Mouse (Mus musculus) liver, embryonic 13.5 days (tissue): ENCODE measurements around the gene Spint2. TPM values are rescaled to one million over a fixed set of nuclear protein-coding genes. Genes with fewer than 3 reads are reported as not detected.

ENCODE experiments used
- ATAC-seq: fragments of 200-750 bp; cut with Nextera tagmentation; 2 replicates; pipeline ENCODE4 v1.8.0; 2017; ENCODE audit warnings: low read depth, mild to moderate bottlenecking, moderate number of reproducible peaks, moderate library complexity
- DNase-seq: peaks from one replicate; pipeline ENCODE4 v3.0.0; 2022
- H3K27ac ChIP-seq: fragments of 300-500 bp; sonication (generic); 2 replicates; pipeline ENCODE4 v1.5.1; 2015; ENCODE audit warnings: moderate library complexity, mild to moderate bottlenecking, inconsistent platforms
- H3K27me3 ChIP-seq: fragments of 300-500 bp; sonication (generic); 2 replicates; pipeline ENCODE4 v1.6.1; 2015; ENCODE audit warnings: mild to moderate bottlenecking, inconsistent platforms
- H3K36me3 ChIP-seq: fragments of 300-500 bp; sonication (generic); 2 replicates; pipeline ENCODE4 v1.6.1; 2015; ENCODE audit warnings: mild to moderate bottlenecking, inconsistent platforms
- H3K4me1 ChIP-seq: fragments of 300-500 bp; sonication (generic); replicated peaks from 2 replicates; pipeline ENCODE4 v1.6.1; 2015; ENCODE audit warnings: inconsistent platforms
- H3K4me2 ChIP-seq: fragments of 300-500 bp; sonication (generic); 2 replicates; pipeline ENCODE4 v1.6.1; 2015; ENCODE audit warnings: inconsistent platforms, mild to moderate bottlenecking, moderate library complexity
- H3K4me3 ChIP-seq: fragments of 300-500 bp; sonication (generic); replicated peaks from 2 replicates; pipeline ENCODE4 v1.5.1; 2015; ENCODE audit warnings: mild to moderate bottlenecking, inconsistent platforms
- H3K9ac ChIP-seq: fragments of 300-500 bp; sonication (generic); 2 replicates; pipeline ENCODE4 v1.6.1; 2015; ENCODE audit warnings: mild to moderate bottlenecking, inconsistent platforms
- H3K9me3 ChIP-seq: fragments of 300-500 bp; sonication (generic); replicated peaks from 2 replicates; pipeline ENCODE4 v1.6.1; 2016; ENCODE audit warnings: inconsistent platforms
- WGBS: fragments of 180-500 bp; shearing (Covaris S2); methylation state at CpG from one replicate; pipeline ENCODE4 v1.1.7; 2015; ENCODE audit not compliant: insufficient replicate concordance; 5-methylcytosine and 5-hydroxymethylcytosine counted together
- polyA plus RNA-seq: library from polyadenylated mRNA; unstranded; fragments of >200 nt; fragmentation: Nextera tagmentation; extraction: Ambion mirVana; gene quantifications from 2 replicates; pipeline ENCODE4 v1.2.1, GENCODE M21; 2015

Gene Spint2
- polyA plus RNA-seq, 1 experiment from 2014 or later, result 24.9 TPM

GRCm38 (mm10) chr7:29271687-29272465, 9.8 kb downstream of the Spint2 start:
- DNase-seq (no peak), ATAC-seq (no peak)
- 64% methylated on average over 8 of the region's 8 CpGs for WGBS
- H3K4me2 ChIP-seq, result no peak overlapping the region
- no peaks in the 10 kb centered on the region for H3K9me3 ChIP-seq
- no peaks in the 10 kb centered on the region for H3K36me3 ChIP-seq
- no peak overlapping the region for H3K27ac ChIP-seq
- H3K4me3 ChIP-seq, result no peak overlapping the region
- H3K27me3 ChIP-seq, result no peaks in the 10 kb centered on the region
- no peak overlapping the region for H3K9ac ChIP-seq
- H3K4me1 ChIP-seq, result no peaks in the 10 kb centered on the region

GRCm38 (mm10) chr7:29270445-29270844, 11.3 kb downstream of the Spint2 start:
- Histone ChIP-seq H3K9me3 (no peaks in the 10 kb centered on the region), H3K36me3 (no peaks in the 10 kb centered on the region), H3K4me3 (no peak overlapping the region), H3K9ac (no peak overlapping the region), H3K27me3 (no peaks in the 10 kb centered on the region), H3K4me1 (no peaks in the 10 kb centered on the region), H3K4me2 (no peak overlapping the region), H3K27ac (no peak overlapping the region)
- whole genome bisulfite sequencing, result 66% methylated on average over 4 of the region's 4 CpGs
- ATAC-seq, result no peak
- DNase-seq, result no peak

GRCm38 (mm10) chr7:29266931-29267330, 14.8 kb downstream of the Spint2 start:
- H3K4me2 ChIP-seq, result no peak overlapping the region
- no peak overlapping the region for H3K4me3 ChIP-seq
- ATAC-seq (no peak), DNase-seq (no peak)
- 55% methylated on average over 4 of the region's 4 CpGs for WGBS
- no peaks in the 10 kb centered on the region for H3K27me3 ChIP-seq
- no peak overlapping the region for H3K9ac ChIP-seq
- no peaks in the 10 kb centered on the region for H3K36me3 ChIP-seq
- no peak overlapping the region for H3K27ac ChIP-seq
- H3K9me3 ChIP-seq, result no peaks in the 10 kb centered on the region
- no peaks in the 10 kb centered on the region for H3K4me1 ChIP-seq

GRCm38 (mm10) chr7:29265636-29266035, 16.1 kb downstream of the Spint2 start:
- no peak for DNase-seq
- WGBS, result 73% methylated on average over 7 of the region's 7 CpGs
- no peaks in the 10 kb centered on the region for H3K36me3 ChIP-seq
- no peak overlapping the region for H3K4me2 ChIP-seq
- no peaks in the 10 kb centered on the region for H3K27me3 ChIP-seq
- H3K4me1 ChIP-seq, result no peaks in the 10 kb centered on the region
- H3K4me3 ChIP-seq, result no peak overlapping the region
- no peak for ATAC-seq
- no peak overlapping the region for H3K27ac ChIP-seq
- H3K9me3 ChIP-seq, result no peaks in the 10 kb centered on the region
- no peak overlapping the region for H3K9ac ChIP-seq

GRCm38 (mm10) chr7:29263831-29264230, 17.9 kb downstream of the Spint2 start:
- ATAC-seq, result no peak
- no peaks in the 10 kb centered on the region for H3K27me3 ChIP-seq
- H3K27ac ChIP-seq, result no peak overlapping the region
- H3K36me3 ChIP-seq, result no peaks in the 10 kb centered on the region
- H3K4me2 ChIP-seq, result no peak overlapping the region
- H3K9ac ChIP-seq, result no peak overlapping the region
- H3K4me3 ChIP-seq, result no peak overlapping the region
- H3K9me3 ChIP-seq, result no peaks in the 10 kb centered on the region
- DNase-seq, result no peak
- WGBS, result 86% methylated on average over 3 of the region's 3 CpGs
- H3K4me1 ChIP-seq, result no peaks in the 10 kb centered on the region

- H3K36me3 ChIP-seq, result peaks cover 4% of the 10 kb centered on the region; the same call in 1 of the 2 replicates
- H3K27me3 ChIP-seq, result no peaks in the 10 kb centered on the region
- H3K27ac ChIP-seq, result no peak overlapping the region
- no peaks in the 10 kb centered on the region for H3K9me3 ChIP-seq
- H3K4me3 ChIP-seq, result no peak overlapping the region
- H3K4me2 ChIP-seq, result no peak overlapping the region
- no peak for ATAC-seq
- WGBS, result 59% methylated on average over 6 of the region's 6 CpGs
- H3K9ac ChIP-seq, result no peak overlapping the region
- no peaks in the 10 kb centered on the region for H3K4me1 ChIP-seq
- DNase-seq, result no peak
These were observed 19.6 kb downstream of the Spint2 start for GRCm38 (mm10) chr7:29262151-29262550.

- Histone ChIP-seq H3K9ac (no peak overlapping the region), H3K4me1 (no peaks in the 10 kb centered on the region), H3K36me3 (peaks cover 4% of the 10 kb centered on the region; the same call in 1 of the 2 replicates), H3K27me3 (no peaks in the 10 kb centered on the region), H3K9me3 (no peaks in the 10 kb centered on the region), H3K4me2 (no peak overlapping the region), H3K4me3 (no peak overlapping the region), H3K27ac (no peak overlapping the region)
- ATAC-seq (no peak), DNase-seq (no peak)
- 76% methylated on average over 10 of the region's 10 CpGs for WGBS
These were observed 21.7 kb downstream of the Spint2 start for GRCm38 (mm10) chr7:29259781-29260730.

- Histone ChIP-seq H3K4me2 (no peak overlapping the region), H3K27me3 (no peaks in the 10 kb centered on the region), H3K4me1 (peaks cover 22% of the 10 kb centered on the region), H3K4me3 (no peak overlapping the region), H3K27ac (no peak overlapping the region), H3K36me3 (peaks cover 4% of the 10 kb centered on the region; the same call in 1 of the 2 replicates), H3K9ac (no peak overlapping the region), H3K9me3 (no peaks in the 10 kb centered on the region)
- WGBS, result 71% methylated on average over 1 of the region's 1 CpGs
- ATAC-seq (no peak), DNase-seq (no peak)
These were observed 24.3 kb downstream of the Spint2 start for GRCm38 (mm10) chr7:29257368-29257767.

GRCm38 (mm10) chr7:29255875-29256274, 25.8 kb downstream of the Spint2 start:
- H3K4me3 ChIP-seq, result no peak overlapping the region
- no peak overlapping the region for H3K4me2 ChIP-seq
- peaks cover 4% of the 10 kb centered on the region; the same call in 1 of the 2 replicates for H3K36me3 ChIP-seq
- H3K9ac ChIP-seq, result no peak overlapping the region
- H3K27me3 ChIP-seq, result no peaks in the 10 kb centered on the region
- 56% methylated on average over 4 of the region's 4 CpGs for WGBS
- no peaks in the 10 kb centered on the region for H3K9me3 ChIP-seq
- peaks cover 30% of the 10 kb centered on the region for H3K4me1 ChIP-seq
- DNase-seq (no peak), ATAC-seq (no peak)
- H3K27ac ChIP-seq, result no peak overlapping the region

- Histone ChIP-seq H3K9me3 (no peaks in the 10 kb centered on the region), H3K4me1 (peaks cover 32% of the 10 kb centered on the region), H3K27me3 (no peaks in the 10 kb centered on the region), H3K27ac (0 out of 2 replicates have a peak overlapping the region, but pooled peaks have one; percentile 1), H3K9ac (no peak overlapping the region), H3K36me3 (peaks cover 4% of the 10 kb centered on the region; the same call in 1 of the 2 replicates), H3K4me3 (no peak overlapping the region), H3K4me2 (no peak overlapping the region)
- DNase-seq, result no peak
- ATAC-seq, result peak; percentile 63
- 22% methylated on average over 5 of the region's 5 CpGs for WGBS
These were observed 27.9 kb downstream of the Spint2 start for GRCm38 (mm10) chr7:29253842-29254241.

GRCm38 (mm10) chr7:29251166-29251565, 30.5 kb downstream of the Spint2 start:
- Histone ChIP-seq H3K4me2 (no peak overlapping the region), H3K4me3 (no peak overlapping the region), H3K4me1 (peaks cover 50% of the 10 kb centered on the region), H3K27me3 (no peaks in the 10 kb centered on the region), H3K9ac (no peak overlapping the region), H3K36me3 (no peaks in the 10 kb centered on the region), H3K9me3 (no peaks in the 10 kb centered on the region), H3K27ac (no peak overlapping the region)
- DNase-seq (no peak), ATAC-seq (no peak)
- 53% methylated on average over 3 of the region's 3 CpGs for WGBS
